Mouse (Mus musculus) kidney, postnatal 0 days (tissue): ENCODE data around the gene 1700025C18Rik. TPM values are rescaled to one million over a fixed set of nuclear protein-coding genes. Genes with fewer than 3 reads are reported as not detected.
A peak's percentile ranks its signal among the peaks of the same experiment; 100 is the strongest.

Source experiments
- ATAC-seq: fragments of 200-750 bp; cut with Nextera tagmentation; replicated peaks from 2 replicates; pipeline ENCODE4 v1.8.0; 2017; ENCODE audit warnings: low read depth, moderate number of reproducible peaks, moderate TSS enrichment, moderate library complexity; ENCODE audit not compliant: low FRiP score
- DNase-seq: peaks from one replicate; pipeline ENCODE4 v3.0.0-alpha.2; 2016; ENCODE audit warnings: low spot score
- H3K27ac ChIP-seq: fragments of 300-500 bp; sonication (generic); 2 replicates; pipeline ENCODE4 v1.5.1; 2014; ENCODE audit warnings: mild to moderate bottlenecking
- H3K27me3 ChIP-seq: fragments of 300-500 bp; sonication (generic); 2 replicates; pipeline ENCODE4 v1.6.1; 2014; ENCODE audit warnings: low read length, mixed read lengths; ENCODE audit not compliant: insufficient read depth
- H3K36me3 ChIP-seq: fragments of 300-500 bp; sonication (generic); 2 replicates; pipeline ENCODE4 v1.6.1; 2014; ENCODE audit warnings: low read length, mixed read lengths; ENCODE audit not compliant: insufficient read depth
- H3K4me1 ChIP-seq: fragments of 300-500 bp; sonication (generic); replicated peaks from 2 replicates; pipeline ENCODE4 v1.6.1; 2014; ENCODE audit warnings: antibody characterized with exemption, low read length, mixed read lengths; ENCODE audit not compliant: insufficient read depth
- H3K4me2 ChIP-seq: fragments of 300-500 bp; sonication (generic); 2 replicates; pipeline ENCODE4 v1.6.1; 2014; ENCODE audit warnings: mild to moderate bottlenecking, low read length, moderate library complexity, mixed read lengths
- H3K4me3 ChIP-seq: fragments of 300-500 bp; sonication (generic); replicated peaks from 2 replicates; pipeline ENCODE4 v1.5.1; 2014; ENCODE audit warnings: low read depth, low read length
- H3K9ac ChIP-seq: fragments of 300-500 bp; sonication (generic); 2 replicates; pipeline ENCODE4 v1.6.1; 2014; ENCODE audit warnings: low read depth, low read length
- H3K9me3 ChIP-seq: fragments of 300-500 bp; sonication (generic); replicated peaks from 2 replicates; pipeline ENCODE4 v1.6.1; 2016; ENCODE audit warnings: low read length, inconsistent platforms, mixed read lengths
- CTCF ChIP-seq: IDR thresholded peaks from 2 replicates; pipeline ENCODE4 v1.5.1; 2016; ENCODE audit warnings: antibody characterized with exemption, low read depth, mild to moderate bottlenecking, moderate library complexity
- WGBS: fragments of 180-500 bp; shearing (Covaris S2); extraction: QIAGEN DNeasy Blood & Tissue Kit; methylation state at CpG from one replicate; pipeline ENCODE4 v1.1.7; 2014; 5-methylcytosine and 5-hydroxymethylcytosine counted together
- polyA plus RNA-seq: library from polyadenylated mRNA; unstranded; fragments of >200 nt; fragmentation: Nextera tagmentation; extraction: Ambion mirVana; gene quantifications from 2 replicates; pipeline ENCODE4 v1.2.1, GENCODE M21; 2015

1700025C18Rik gene
- polyA plus RNA-seq, 1 experiment from 2014 or later = not detected

GRCm38 (mm10) chr2:165074081-165074884 lies 16.3 kb downstream of the 1700025C18Rik start:
- H3K27me3 ChIP-seq = peaks cover 22% of the 10 kb centered on the region
- no peak for DNase-seq
- H3K4me3 ChIP-seq = no peak overlapping the region
- no peak overlapping the region for H3K4me2 ChIP-seq
- 44% methylated on average over 11 of the region's 11 CpGs for WGBS
- no peak overlapping the region for H3K9ac ChIP-seq
- no peak overlapping the region for H3K27ac ChIP-seq
- H3K36me3 ChIP-seq = no peaks in the 10 kb centered on the region
- H3K4me1 ChIP-seq = no peaks in the 10 kb centered on the region
- no peaks in the 10 kb centered on the region for H3K9me3 ChIP-seq
- no peak for ATAC-seq
- no peak for TF ChIP-seq CTCF

GRCm38 (mm10) chr2:165073381-165073781 lies 17.2 kb downstream of the 1700025C18Rik start:
- no peak overlapping the region for H3K4me3 ChIP-seq
- H3K9me3 ChIP-seq = no peaks in the 10 kb centered on the region
- no peak overlapping the region for H3K4me2 ChIP-seq
- H3K9ac ChIP-seq = no peak overlapping the region
- no peak for TF ChIP-seq CTCF
- no peak for DNase-seq
- no peak overlapping the region for H3K27ac ChIP-seq
- peaks cover 22% of the 10 kb centered on the region for H3K27me3 ChIP-seq
- H3K4me1 ChIP-seq = no peaks in the 10 kb centered on the region
- ATAC-seq = no peak
- no peaks in the 10 kb centered on the region for H3K36me3 ChIP-seq
- 15% methylated on average over 9 of the region's 9 CpGs for WGBS

DNA sequence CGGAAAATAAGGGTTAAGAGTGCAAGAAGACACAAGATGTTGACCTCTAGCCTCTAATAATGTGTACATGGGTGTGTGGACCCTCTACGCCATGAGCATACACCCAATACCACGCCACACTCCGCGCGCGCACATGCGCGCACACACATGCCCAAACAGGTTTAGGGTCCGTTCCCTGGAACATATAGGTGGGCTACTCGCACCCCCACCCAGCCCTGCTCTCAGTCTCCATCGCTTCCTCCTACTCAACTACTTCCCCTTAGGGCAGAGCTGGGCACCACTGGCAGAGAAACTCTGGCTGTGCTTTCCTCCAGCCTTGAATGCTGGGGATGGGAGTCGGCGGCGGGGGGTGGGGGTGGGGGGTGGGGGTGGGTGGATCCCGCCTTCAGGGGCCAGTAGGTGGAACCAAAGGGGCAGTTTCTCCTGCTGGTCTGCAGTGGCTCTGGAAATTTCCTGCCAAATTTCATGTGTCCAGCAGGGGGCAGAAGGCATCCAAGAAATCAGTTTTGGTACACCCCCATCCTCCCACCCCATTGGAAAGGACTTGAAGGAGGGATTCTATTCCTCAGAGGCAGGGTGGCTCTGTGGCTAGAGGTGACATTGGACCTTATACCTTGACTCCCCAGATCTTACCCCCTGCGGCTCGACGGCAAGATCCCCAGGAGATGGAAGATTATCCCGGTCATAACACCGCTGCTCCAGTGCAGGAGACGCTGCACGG lies 20.3 kb downstream of the 1700025C18Rik start:
- Histone ChIP-seq H3K27ac (no peak overlapping the region), H3K27me3 (peaks cover 7% of the 10 kb centered on the region), H3K9me3 (no peaks in the 10 kb centered on the region), H3K4me2 (no peak overlapping the region), H3K4me1 (no peaks in the 10 kb centered on the region), H3K9ac (no peak overlapping the region), H3K36me3 (no peaks in the 10 kb centered on the region), H3K4me3 (no peak overlapping the region)
- DNase-seq = peak; percentile 78
- ATAC-seq = 0 out of 2 replicates have a peak, but pooled peaks have one; percentile 25
- peak; percentile 78 for TF ChIP-seq CTCF
- WGBS = 18% methylated on average over 23 of the region's 23 CpGs

GRCm38 (mm10) chr2:165068806-165069205 lies 21.7 kb downstream of the 1700025C18Rik start:
- ATAC-seq (no peak), DNase-seq (no peak)
- Histone ChIP-seq H3K4me3 (no peak overlapping the region), H3K9ac (no peak overlapping the region), H3K4me1 (no peaks in the 10 kb centered on the region), H3K27ac (no peak overlapping the region), H3K4me2 (no peak overlapping the region), H3K9me3 (no peaks in the 10 kb centered on the region), H3K27me3 (peaks cover under 1% of the 10 kb centered on the region; the same call in 1 of the 2 replicates), H3K36me3 (no peaks in the 10 kb centered on the region)
- WGBS = 74% methylated on average over 2 of the region's 2 CpGs
- no peak for TF ChIP-seq CTCF

DNA sequence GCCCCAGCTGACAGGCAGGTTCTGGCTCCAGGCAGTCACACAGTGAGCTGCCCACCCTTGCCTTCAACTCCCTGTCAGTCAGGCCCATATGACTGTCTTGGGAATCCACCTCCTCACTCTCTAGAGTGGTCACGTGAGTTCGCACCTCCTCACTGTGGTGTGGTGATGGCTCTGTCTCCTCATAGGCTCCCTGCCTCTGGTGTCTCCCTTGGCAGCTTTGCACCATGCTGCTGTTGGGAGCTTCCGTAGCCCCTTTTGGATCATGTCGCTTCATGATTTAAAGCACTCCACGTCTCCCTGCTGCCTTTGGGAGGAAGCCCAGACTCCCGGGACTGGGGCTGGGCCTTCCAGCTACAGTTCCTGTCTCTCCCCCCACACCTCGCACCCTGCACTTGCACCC lies 26.1 kb downstream of the 1700025C18Rik start:
- Histone ChIP-seq H3K4me3 (no peak overlapping the region), H3K9ac (no peak overlapping the region), H3K27me3 (no peaks in the 10 kb centered on the region), H3K4me1 (no peaks in the 10 kb centered on the region), H3K4me2 (no peak overlapping the region), H3K27ac (no peak overlapping the region), H3K9me3 (no peaks in the 10 kb centered on the region), H3K36me3 (no peaks in the 10 kb centered on the region)
- WGBS = 28% methylated on average over 7 of the region's 7 CpGs
- peak; percentile 35 for DNase-seq
- no peak for TF ChIP-seq CTCF
- 0 out of 2 replicates have a peak, but pooled peaks have one; percentile 46 for ATAC-seq

DNA sequence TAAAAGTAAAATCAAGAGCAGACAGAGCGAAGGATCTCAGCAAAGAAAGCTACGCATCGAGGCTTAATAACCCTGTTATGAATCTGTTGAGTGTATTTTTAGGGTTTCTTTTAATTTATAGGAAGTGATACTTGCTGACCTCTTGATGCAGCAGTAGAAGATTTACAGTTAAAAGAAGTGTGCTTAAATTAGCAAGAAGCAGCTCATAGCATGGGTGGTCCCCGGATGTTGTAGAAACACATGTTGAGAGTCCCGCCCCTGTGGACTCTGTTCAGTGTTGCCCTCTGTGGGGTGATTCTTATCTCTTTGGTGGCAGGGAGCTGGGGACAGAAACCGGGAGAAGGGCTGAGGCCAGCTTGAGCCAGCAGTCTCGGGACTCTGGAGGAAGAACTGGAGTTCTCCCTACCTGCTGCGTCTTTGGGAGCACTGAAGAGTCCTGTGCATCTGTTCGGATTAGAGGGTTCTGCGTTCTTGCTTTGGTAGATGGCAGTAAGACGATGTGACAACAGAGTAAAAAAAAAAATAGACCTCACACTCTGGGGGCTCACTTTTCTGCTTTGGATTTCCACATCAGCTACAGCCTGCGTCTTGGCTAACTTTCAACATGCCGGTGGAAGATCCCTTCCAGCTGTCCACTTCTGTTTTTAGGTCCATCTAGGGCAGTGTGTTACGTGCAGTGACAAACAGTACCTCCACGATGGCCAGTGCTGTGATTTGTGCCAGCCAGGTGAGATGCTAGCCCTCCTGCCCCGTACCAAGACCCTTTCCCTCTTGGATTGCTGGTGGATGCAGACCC lies 28.7 kb downstream of the 1700025C18Rik start:
- H3K9me3 ChIP-seq = no peaks in the 10 kb centered on the region
- no peak for ATAC-seq
- peak overlapping the region; percentile 56 for H3K27ac ChIP-seq
- WGBS = 49% methylated on average over 16 of the region's 16 CpGs
- 0 out of 2 replicates have a peak, but pooled peaks cover under 1% of the 10 kb centered on the region for H3K4me1 ChIP-seq
- 0 out of 2 replicates have a peak overlapping the region, but pooled peaks have one; percentile 27 for H3K4me2 ChIP-seq
- peak; percentile 79 for DNase-seq
- H3K27me3 ChIP-seq = no peaks in the 10 kb centered on the region
- H3K9ac ChIP-seq = no peak overlapping the region
- TF ChIP-seq CTCF = no peak
- no peaks in the 10 kb centered on the region for H3K36me3 ChIP-seq
- H3K4me3 ChIP-seq = no peak overlapping the region
